Mouse (Mus musculus): ENCODE measurements at regions not wholly inside any gene's neighbourhood (a gene's known extent, or its start where the extent isn't known, plus 50 kb on each side); places are given as distances from the start of the nearest gene placed in this dataset.

DNA sequence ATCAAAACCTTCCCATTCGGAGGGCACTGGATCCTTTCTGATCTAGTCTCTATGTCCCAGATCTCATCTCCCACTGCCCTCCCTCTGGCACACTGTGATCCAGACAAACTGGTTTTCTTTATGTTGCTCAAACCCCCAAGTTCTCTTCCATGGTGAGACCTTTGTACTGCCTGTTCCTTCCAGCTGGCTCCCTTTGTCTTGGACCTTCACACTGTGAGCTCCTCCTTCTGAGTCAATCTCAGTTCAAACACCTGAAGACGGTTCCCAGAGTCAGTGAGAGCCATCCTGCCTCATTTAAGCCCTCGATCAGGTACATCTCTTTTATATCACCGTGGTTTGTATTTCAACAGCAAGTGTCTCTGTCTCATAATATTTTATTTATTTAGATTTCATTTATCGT lies 1408.3 kb downstream of the Gsdmc2 start:
- ATAC-seq (ENCODE audit: low read depth) = no peak
- Histone ChIP-seq H3K9me3 (ENCODE audit: control insufficient read depth, low read length) (no peaks in the 10 kb centered on the region), H3K9ac (ENCODE audit: low read depth, low read length) (no peak overlapping the region), H3K36me3 (ENCODE audit: control insufficient read depth, insufficient read depth, low read length) (no peaks in the 10 kb centered on the region), H3K27me3 (replicated peaks; ENCODE audit: control insufficient read depth, insufficient read depth, low read length) (no peaks in the 10 kb centered on the region), H3K4me3 (ENCODE audit: low read depth, low read length) (no peak overlapping the region), H3K4me1 (ENCODE audit: control insufficient read depth, insufficient read depth, low read length) (no peaks in the 10 kb centered on the region), H3K4me2 (ENCODE audit: low read depth, low read length) (no peak overlapping the region), H3K27ac (replicated peaks; ENCODE audit: low read depth, low read length) (no peak overlapping the region)
- DNase-seq (ENCODE audit: low spot score) = no peak
- 89% methylated on average over 5 of the region's 5 CpGs for WGBS

DNA sequence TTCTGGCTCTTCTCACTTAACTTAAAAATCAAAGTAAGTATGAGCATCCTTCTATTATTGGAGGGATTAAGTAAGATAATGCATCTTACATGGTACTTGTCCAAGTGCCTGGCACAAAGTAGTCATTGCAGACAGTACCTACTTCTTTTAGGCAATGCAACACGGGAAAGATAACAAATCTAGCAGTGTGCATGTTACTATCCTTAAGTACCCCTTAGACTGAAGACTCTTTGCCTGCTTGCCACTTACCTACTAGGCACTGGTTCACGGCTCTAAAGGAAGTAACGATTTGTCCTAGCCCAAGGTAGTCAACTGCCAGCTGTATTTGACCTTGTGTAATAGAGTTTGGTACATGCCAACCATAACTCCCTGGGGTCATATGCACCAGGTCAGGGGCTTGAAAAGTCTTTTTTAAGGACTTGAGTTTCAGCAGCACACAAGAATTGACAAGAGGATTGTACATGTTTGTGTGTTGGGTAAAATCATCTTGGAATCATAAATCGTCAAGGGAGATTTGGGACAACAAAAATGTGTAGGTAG lies 1409.8 kb downstream of the Gsdmc2 start:
- Histone ChIP-seq H3K4me2 (ENCODE audit: low read depth, low read length) (no peak overlapping the region), H3K27me3 (replicated peaks; ENCODE audit: control insufficient read depth, insufficient read depth, low read length) (no peaks in the 10 kb centered on the region), H3K27ac (replicated peaks; ENCODE audit: low read depth, low read length) (no peak overlapping the region), H3K9me3 (ENCODE audit: control insufficient read depth, low read length) (no peaks in the 10 kb centered on the region), H3K36me3 (ENCODE audit: control insufficient read depth, insufficient read depth, low read length) (no peaks in the 10 kb centered on the region), H3K4me1 (ENCODE audit: control insufficient read depth, insufficient read depth, low read length) (no peaks in the 10 kb centered on the region), H3K9ac (ENCODE audit: low read depth, low read length) (no peak overlapping the region), H3K4me3 (ENCODE audit: low read depth, low read length) (no peak overlapping the region)
- whole genome bisulfite sequencing = 90% methylated on average over 4 of the region's 4 CpGs
- no peak for DNase-seq (ENCODE audit: low spot score)
- no peak for ATAC-seq (ENCODE audit: low read depth)

DNA sequence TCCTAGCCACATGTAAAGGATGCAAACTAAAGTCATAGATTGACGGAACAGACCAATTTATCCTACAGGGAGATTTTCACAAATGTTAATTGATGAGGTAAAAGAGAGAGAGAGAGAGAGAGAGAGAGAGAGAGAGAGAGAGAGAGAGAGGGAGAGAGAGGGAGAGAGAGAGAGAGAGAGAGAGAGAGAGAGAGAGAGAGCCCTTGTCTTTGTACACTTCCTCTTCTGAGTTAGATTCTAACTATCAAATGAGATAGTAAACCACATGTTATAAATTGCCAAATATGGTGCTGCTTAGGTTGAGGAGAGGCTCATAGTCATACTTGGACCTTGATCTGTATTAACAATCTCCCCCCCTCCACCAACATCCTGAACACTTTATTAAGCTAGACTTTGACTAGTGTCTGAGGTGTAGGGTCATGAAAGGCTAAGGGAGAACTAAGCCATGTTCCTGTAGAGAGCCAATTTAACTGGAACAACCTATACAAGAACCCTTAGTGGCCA lies 1412.2 kb downstream of the Gsdmc2 start:
- Histone ChIP-seq H3K4me2 (ENCODE audit: low read depth, low read length) (no peak overlapping the region), H3K36me3 (ENCODE audit: control insufficient read depth, insufficient read depth, low read length) (no peaks in the 10 kb centered on the region), H3K9me3 (ENCODE audit: control insufficient read depth, low read length) (no peaks in the 10 kb centered on the region), H3K27ac (replicated peaks; ENCODE audit: low read depth, low read length) (no peak overlapping the region), H3K4me3 (ENCODE audit: low read depth, low read length) (no peak overlapping the region), H3K27me3 (replicated peaks; ENCODE audit: control insufficient read depth, insufficient read depth, low read length) (no peaks in the 10 kb centered on the region), H3K4me1 (ENCODE audit: control insufficient read depth, insufficient read depth, low read length) (no peaks in the 10 kb centered on the region), H3K9ac (ENCODE audit: low read depth, low read length) (no peak overlapping the region)
- no peak for ATAC-seq (ENCODE audit: low read depth)
- no peak for DNase-seq (ENCODE audit: low spot score)
- 91% methylated on average over 1 of the region's 1 CpGs for WGBS

DNA sequence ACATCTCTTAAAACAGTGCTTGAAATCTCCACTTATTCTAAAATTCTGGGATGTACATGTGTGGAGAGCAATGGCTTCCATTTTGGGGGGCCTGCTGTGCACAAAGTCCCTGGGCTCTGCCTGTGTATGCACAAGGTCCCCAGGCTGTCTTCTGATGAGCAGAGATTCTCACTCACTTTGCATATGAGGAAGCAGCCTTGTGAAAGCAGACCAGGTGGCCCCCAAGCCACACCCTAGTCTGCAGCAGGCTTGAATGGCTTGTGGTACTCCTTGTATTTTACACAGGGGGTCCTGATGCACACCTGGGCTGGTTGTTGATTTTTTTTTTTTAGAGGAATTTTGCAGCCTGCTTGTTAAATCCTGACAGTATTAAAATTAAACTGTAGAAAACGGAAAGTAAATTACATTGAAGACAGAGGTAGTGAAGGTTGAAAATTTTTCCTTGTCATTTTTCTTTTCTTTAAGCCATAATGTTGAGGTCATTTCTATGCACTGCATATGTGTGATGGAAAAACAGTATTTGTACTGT lies 1413.8 kb downstream of the Gsdmc2 start:
- 69% methylated on average over 1 of the region's 1 CpGs for WGBS
- no peak for ATAC-seq (ENCODE audit: low read depth)
- no peak overlapping the region for H3K27ac ChIP-seq (replicated peaks; ENCODE audit: low read depth, low read length)

DNA sequence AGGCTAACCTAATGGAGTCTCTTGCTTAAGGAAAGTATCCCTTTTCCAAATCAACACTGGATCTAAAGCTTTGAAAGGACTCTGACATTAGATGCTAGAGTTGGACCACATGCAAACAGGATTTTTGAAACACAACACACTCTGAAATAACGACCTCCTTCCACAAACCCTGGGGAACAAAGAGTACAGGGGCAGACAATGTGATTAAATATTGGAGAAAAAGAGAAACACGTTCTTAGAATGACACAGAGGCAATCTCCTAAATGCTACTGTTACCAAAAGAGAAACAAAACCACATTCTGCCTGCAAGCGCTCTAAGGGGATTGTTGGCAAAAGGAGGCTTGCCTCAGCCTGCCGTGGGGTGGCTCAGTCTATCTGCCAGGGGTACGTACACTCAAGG lies 1422.0 kb downstream of the Gsdmc2 start:
- DNase-seq (ENCODE audit: low spot score) (peak; percentile 26), ATAC-seq (ENCODE audit: low read depth) (no peak)
- Histone ChIP-seq H3K9me3 (ENCODE audit: control insufficient read depth, low read length) (no peaks in the 10 kb centered on the region), H3K36me3 (ENCODE audit: control insufficient read depth, insufficient read depth, low read length) (no peaks in the 10 kb centered on the region), H3K4me3 (ENCODE audit: low read depth, low read length) (no peak overlapping the region), H3K27me3 (replicated peaks; ENCODE audit: control insufficient read depth, insufficient read depth, low read length) (no peaks in the 10 kb centered on the region), H3K27ac (replicated peaks; ENCODE audit: low read depth, low read length) (no peak overlapping the region), H3K4me1 (ENCODE audit: control insufficient read depth, insufficient read depth, low read length) (no peaks in the 10 kb centered on the region), H3K9ac (ENCODE audit: low read depth, low read length) (no peak overlapping the region), H3K4me2 (ENCODE audit: low read depth, low read length) (no peak overlapping the region)
- WGBS = 70% methylated on average over 5 of the region's 5 CpGs

More for the DNA sequence above, 1413.8 kb downstream of the Gsdmc2 start:
- H3K36me3 ChIP-seq (ENCODE audit: control insufficient read depth, insufficient read depth, low read length) = no peaks in the 10 kb centered on the region
- H3K9ac ChIP-seq (ENCODE audit: low read depth, low read length) = no peak overlapping the region
- H3K4me1 ChIP-seq (ENCODE audit: control insufficient read depth, insufficient read depth, low read length) = no peaks in the 10 kb centered on the region
- H3K9me3 ChIP-seq (ENCODE audit: control insufficient read depth, low read length) = no peaks in the 10 kb centered on the region
- H3K27me3 ChIP-seq (replicated peaks; ENCODE audit: control insufficient read depth, insufficient read depth, low read length) = no peaks in the 10 kb centered on the region
- no peak overlapping the region for H3K4me2 ChIP-seq (ENCODE audit: low read depth, low read length)
- DNase-seq (ENCODE audit: low spot score) = no peak
- no peak overlapping the region for H3K4me3 ChIP-seq (ENCODE audit: low read depth, low read length)

DNA sequence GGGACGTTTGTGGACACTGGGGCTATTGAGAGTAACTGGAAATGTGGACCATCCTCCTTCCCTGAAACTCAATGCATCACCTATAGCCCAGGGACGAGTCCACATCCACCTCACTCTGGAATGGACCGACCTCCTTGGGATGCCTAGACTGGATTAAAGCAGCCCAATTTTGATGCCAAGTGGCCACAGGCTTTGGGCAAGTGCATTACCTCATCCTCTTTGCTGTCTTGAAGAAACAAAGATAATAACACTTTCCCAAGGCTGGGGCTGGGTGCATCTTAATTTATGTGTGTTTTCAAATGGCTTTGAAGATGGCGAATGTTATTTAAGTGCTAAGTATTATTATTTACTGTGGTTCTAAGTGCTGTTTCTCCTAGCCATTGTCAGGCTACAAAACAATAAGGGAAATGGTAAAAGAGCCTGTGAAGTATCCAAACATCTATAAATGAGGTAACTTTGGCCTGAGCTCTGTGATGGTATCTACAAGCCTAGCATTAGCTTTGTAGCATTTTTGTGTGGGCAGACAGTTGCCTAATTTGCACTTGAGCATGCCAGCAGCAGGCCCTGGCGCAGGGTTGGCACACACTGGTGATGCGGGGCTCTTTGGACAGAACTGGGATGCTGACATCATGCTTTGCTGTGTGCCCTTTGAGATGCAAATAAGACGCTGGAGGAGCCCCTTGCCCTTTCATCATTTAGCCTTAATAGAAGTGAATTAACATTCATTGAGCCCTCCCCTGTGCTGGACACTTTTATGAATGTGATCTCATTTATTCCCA lies 1423.7 kb downstream of the Gsdmc2 start:
- Histone ChIP-seq H3K4me3 (ENCODE audit: low read depth, low read length) (no peak overlapping the region), H3K4me2 (ENCODE audit: low read depth, low read length) (no peak overlapping the region), H3K4me1 (ENCODE audit: control insufficient read depth, insufficient read depth, low read length) (no peaks in the 10 kb centered on the region), H3K36me3 (ENCODE audit: control insufficient read depth, insufficient read depth, low read length) (no peaks in the 10 kb centered on the region), H3K27ac (replicated peaks; ENCODE audit: low read depth, low read length) (no peak overlapping the region), H3K9me3 (ENCODE audit: control insufficient read depth, low read length) (no peaks in the 10 kb centered on the region), H3K27me3 (replicated peaks; ENCODE audit: control insufficient read depth, insufficient read depth, low read length) (no peaks in the 10 kb centered on the region), H3K9ac (ENCODE audit: low read depth, low read length) (no peak overlapping the region)
- DNase-seq (ENCODE audit: low spot score) = no peak
- no peak for ATAC-seq (ENCODE audit: low read depth)
- 89% methylated on average over 7 of the region's 7 CpGs for WGBS

DNA sequence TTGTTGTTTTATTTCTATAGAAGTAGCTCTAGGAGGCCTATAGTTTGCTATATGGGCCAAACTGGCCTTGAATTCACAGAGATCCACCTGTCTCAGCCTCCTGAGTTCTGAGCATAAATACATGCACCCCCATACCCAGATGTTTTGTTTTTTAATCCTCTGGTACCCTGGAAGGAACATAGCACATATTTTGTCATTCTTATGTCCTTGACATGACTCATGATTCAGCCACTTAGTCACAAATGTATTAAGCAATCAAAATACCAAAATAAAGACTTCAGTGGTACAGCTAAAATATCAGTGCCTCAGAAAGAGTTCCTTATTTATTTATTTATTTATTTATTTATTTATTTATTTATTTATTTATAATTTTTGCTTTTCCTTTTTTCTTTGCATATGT lies 1428.3 kb downstream of the Gsdmc2 start:
- Histone ChIP-seq H3K36me3 (ENCODE audit: control insufficient read depth, insufficient read depth, low read length) (no peaks in the 10 kb centered on the region), H3K27ac (replicated peaks; ENCODE audit: low read depth, low read length) (no peak overlapping the region), H3K4me1 (ENCODE audit: control insufficient read depth, insufficient read depth, low read length) (no peaks in the 10 kb centered on the region), H3K9me3 (ENCODE audit: control insufficient read depth, low read length) (no peaks in the 10 kb centered on the region), H3K4me3 (ENCODE audit: low read depth, low read length) (no peak overlapping the region), H3K9ac (ENCODE audit: low read depth, low read length) (no peak overlapping the region), H3K27me3 (replicated peaks; ENCODE audit: control insufficient read depth, insufficient read depth, low read length) (no peaks in the 10 kb centered on the region), H3K4me2 (ENCODE audit: low read depth, low read length) (no peak overlapping the region)
- ATAC-seq (ENCODE audit: low read depth) = no peak
- DNase-seq (ENCODE audit: low spot score) = no peak

DNA sequence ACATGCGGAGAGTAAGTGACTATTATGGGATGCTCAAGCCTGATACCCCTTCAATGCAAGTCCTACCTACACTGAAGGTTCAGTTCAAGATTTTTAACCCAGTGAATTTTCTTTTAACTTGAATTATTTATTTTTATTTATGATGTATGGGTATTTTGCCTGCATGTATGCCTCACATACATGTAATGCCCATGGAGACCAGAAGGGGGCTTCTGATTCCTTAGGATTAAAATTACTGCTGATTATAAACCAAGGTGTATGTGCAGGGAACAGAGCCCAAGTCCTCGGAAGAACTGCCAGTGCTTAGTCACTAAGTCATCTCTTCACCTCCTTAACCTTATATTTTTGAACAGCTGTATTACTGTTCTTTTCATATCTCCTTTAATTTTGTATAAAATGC lies 1431.3 kb downstream of the Gsdmc2 start:
- DNase-seq (ENCODE audit: low spot score) = no peak
- 96% methylated on average over 2 of the region's 2 CpGs for WGBS
- H3K4me3 ChIP-seq (ENCODE audit: low read depth, low read length) = no peak overlapping the region

DNA sequence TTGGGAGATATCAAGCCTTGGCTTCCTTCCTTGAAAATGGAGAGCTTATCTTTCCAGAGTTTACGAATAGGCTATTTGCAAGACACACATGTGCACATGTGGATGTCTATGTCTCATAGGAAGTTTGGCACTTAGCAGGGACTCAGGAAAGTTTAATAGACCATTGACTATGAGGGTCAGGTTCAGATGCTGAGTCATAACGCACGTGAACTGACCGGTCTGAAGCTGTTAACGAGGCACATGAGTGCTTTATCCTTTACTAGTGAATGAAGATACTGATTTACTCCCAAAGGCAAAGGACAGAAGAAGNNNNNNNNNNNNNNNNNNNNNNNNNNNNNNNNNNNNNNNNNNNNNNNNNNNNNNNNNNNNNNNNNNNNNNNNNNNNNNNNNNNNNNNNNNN lies 1442.8 kb downstream of the Gsdmc2 start:
- no peaks in the 10 kb centered on the region for H3K9me3 ChIP-seq (ENCODE audit: control insufficient read depth, low read length)
- no peak overlapping the region for H3K4me2 ChIP-seq (ENCODE audit: low read depth, low read length)
- H3K4me3 ChIP-seq (ENCODE audit: low read depth, low read length) = no peak overlapping the region
- no peaks in the 10 kb centered on the region for H3K27me3 ChIP-seq (replicated peaks; ENCODE audit: control insufficient read depth, insufficient read depth, low read length)
- ATAC-seq (ENCODE audit: low read depth) (no peak), DNase-seq (ENCODE audit: low spot score) (no peak)
- H3K9ac ChIP-seq (ENCODE audit: low read depth, low read length) = no peak overlapping the region
- H3K27ac ChIP-seq (replicated peaks; ENCODE audit: low read depth, low read length) = no peak overlapping the region
- WGBS = 93% methylated on average over 5 of the region's 5 CpGs
- H3K36me3 ChIP-seq (ENCODE audit: control insufficient read depth, insufficient read depth, low read length) = no peaks in the 10 kb centered on the region
- no peaks in the 10 kb centered on the region for H3K4me1 ChIP-seq (ENCODE audit: control insufficient read depth, insufficient read depth, low read length)

More for the DNA sequence above, 1431.3 kb downstream of the Gsdmc2 start:
- Histone ChIP-seq H3K4me1 (ENCODE audit: control insufficient read depth, insufficient read depth, low read length) (no peaks in the 10 kb centered on the region), H3K27ac (replicated peaks; ENCODE audit: low read depth, low read length) (no peak overlapping the region), H3K9ac (ENCODE audit: low read depth, low read length) (no peak overlapping the region), H3K27me3 (replicated peaks; ENCODE audit: control insufficient read depth, insufficient read depth, low read length) (no peaks in the 10 kb centered on the region), H3K4me2 (ENCODE audit: low read depth, low read length) (no peak overlapping the region), H3K36me3 (ENCODE audit: control insufficient read depth, insufficient read depth, low read length) (no peaks in the 10 kb centered on the region), H3K9me3 (ENCODE audit: control insufficient read depth, low read length) (peaks cover 4% of the 10 kb centered on the region; the same call in 1 of the 2 replicates)
- ATAC-seq (ENCODE audit: low read depth) = no peak
